Mouse (Mus musculus) cerebral cortex, adult 2 months (tissue): Measurements from ENCODE around the gene Sh3gl1.

Experiments used
- WGBS: fragments of 180-500 bp; shearing (Covaris S2); methylation state at CpG from one replicate; pipeline ENCODE4 v1.1.7; 2018; 5-methylcytosine and 5-hydroxymethylcytosine counted together

The Sh3gl1 gene

DNA sequence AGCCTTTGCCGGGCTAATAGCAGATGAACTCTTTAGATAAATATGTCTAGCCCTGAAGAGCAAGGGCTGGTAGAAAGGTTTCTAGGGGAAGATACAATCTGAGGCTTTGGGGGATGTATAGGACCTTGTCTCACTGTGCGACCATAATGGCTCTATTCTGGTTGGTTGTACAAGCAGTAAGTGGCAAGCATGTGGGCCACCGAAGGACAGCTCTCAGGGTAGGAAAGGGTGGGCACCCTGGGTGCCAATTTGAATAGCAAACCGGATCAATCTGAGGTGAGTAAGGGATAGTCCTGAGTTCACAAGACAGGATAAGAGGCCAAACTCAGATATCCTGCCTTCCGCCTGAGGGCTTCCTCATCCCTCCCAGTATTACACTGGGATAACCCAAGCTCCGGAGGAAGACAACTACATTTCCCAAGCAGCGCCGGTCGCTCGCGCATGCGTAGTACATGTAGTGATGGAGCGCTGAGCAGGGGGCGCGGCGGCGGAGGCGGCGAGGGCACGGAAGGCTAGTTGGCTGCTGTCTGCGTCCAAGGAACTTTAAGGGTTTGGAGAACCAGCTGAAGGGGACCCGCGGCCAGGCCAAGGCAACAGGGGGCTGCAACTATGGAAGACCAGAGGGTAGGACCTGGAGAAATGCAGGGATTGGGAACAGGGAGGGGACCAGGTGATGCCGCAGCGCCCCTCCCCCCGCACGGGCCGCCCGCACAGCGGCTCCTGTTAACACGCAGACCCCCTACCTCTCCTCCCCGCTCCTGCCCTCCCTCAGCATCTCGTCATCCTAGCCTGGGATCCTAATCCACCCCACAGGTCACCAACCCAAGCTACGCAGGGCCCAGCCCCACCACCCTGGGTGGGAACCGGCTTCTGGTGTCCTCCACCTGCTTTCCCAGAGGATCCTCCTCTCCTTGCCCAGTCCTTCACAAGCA lies 50.1 kb downstream of the Sh3gl1 start, which contains the start of gene Fsd1:
Gene Fsd1 (plus strand): TSS at position 480 of the 932 bp plus-strand sequence.
- WGBS: 6% methylated on average over 35 of the region's 35 CpGs

DNA sequence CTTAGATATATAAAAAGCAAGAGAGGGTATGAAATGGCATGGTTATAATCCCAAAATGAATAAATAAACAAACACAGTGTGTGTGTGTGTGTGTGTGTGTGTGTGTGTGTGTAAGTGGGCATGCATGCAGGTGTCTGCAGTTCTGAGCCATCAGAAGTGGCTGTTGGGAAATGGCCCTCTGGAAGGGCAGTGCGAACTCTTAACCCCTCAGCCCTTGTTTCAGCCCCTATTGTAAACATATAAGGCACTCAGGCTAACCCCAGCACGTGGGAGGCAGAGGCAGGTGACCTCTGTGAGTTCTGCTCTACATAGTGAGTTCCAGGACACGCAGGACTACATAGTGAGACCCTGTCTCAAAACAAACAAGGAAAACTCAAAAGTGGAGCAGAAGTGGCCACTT lies 59.1 kb downstream of the Sh3gl1 start:
- 67% methylated on average over 3 of the region's 3 CpGs for WGBS

DNA sequence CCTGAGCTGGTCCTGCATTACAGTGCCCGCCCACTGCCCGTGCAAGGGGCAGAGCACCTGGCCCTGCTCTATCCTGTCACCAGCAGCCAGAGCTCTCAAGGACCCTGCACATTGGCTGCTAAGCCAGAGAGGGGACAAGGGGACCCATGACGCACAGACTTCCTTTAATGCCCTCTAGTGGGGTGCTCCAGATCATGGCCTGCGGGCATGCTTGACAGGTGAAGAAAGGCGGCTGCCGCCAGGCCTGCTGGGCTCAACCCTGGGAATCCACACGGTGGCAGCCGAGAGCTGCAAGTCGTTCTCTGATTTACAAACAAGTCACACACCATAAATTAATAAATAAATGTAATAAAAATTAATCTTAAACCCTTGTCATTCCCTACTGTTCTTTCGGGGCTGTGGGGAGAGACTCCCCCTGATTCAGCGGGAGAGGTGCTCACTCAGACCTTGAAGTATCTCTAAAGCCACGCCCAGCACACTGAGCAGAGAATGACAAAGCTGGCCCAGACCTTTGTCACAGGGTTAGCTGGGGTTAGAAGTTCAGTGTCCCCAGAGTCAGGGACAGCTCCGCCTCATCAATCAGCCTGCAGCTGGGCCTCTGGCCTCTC lies 60.1 kb downstream of the Sh3gl1 start:
- WGBS: 20% methylated on average over 13 of the region's 13 CpGs

DNA sequence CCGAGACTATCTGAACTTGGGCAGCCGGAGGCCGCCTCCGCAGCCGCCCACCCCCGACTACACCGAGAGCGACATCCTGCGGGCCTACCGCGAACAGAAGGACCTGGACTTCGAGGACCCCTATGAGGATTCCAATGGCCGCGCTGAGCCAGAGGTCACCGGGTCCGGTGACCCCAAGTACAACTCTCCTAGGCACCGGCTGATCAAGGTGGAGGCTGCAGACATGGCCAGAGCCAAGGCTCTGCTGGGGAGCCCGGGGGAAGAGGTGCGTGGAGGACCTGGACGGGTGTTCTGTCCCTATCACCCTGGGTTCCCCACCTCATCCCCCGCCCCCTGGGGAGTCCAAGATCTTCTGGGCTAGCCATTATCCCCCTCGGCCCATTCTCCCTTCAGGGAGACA lies 65.0 kb downstream of the Sh3gl1 start:
- WGBS: 36% methylated on average over 22 of the region's 22 CpGs

DNA sequence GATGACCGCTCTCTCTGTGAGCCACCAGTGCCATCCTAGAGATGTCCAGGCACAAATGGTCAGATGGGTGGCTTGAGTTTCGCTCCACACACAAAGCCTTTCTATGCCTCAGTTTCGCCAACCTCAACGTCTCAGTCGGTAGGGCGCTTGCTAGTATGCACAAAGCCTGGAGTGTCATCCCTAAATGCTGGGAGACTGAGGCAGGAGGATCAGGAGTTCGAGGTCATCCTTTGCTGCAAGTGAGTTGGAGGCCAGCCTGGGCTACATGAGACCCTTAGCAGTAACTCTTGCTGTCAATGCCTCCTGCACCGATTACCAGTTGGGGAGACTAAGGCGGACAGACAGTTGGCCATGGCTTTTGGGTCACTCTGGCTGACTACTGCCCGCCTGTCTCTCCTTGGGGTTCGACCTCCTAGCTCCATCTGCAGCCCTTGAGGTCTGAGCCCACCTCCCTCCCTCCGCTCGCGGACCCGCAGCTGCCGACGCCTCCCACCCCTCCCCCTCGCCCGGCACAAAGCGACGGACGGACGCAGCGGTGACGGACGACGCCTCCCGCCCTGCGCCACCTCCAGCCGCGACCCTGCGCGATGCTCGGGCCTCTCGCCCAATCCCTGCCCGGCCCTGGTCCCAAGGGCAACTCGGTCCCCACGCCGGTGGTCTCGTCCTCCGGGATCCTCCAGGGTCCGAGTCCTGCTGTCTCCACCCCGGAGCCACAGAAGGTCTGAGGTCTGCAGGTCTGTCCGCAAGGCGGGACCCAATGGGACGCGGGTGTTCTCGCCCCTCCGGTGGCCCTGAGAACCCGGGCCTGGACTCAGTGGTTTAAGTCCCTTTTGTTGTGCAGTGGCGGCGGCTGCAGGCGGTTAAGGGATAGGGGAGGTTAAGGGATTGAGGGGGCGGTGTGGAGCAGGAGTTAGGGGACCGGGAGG lies 66.2 kb downstream of the Sh3gl1 start, which contains the start of gene Shd:
Gene Shd (plus strand): TSS at position 502 of the 926 bp plus-strand sequence.
- 8% methylated on average over 54 of the region's 55 CpGs for WGBS

DNA sequence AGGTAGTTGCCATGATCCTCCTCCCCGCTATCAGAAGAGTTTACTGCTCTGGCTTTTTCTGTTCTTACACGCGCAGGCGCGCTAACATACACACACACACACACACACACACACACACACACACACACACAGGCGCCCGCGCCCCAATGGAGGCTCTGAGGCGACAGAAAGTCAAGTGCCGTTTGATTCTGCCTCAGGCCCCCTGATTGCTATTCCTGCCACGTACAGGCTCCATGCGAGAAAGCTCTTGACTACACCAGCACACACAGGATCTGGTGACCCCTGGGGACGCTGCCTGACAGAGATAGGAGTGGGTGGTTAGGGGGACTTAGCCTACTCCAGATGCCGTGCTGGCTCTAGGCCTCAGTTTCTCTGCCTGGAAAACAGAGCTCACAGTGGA lies 66.9 kb downstream of the Sh3gl1 start:
- 40% methylated on average over 14 of the region's 14 CpGs for WGBS

DNA sequence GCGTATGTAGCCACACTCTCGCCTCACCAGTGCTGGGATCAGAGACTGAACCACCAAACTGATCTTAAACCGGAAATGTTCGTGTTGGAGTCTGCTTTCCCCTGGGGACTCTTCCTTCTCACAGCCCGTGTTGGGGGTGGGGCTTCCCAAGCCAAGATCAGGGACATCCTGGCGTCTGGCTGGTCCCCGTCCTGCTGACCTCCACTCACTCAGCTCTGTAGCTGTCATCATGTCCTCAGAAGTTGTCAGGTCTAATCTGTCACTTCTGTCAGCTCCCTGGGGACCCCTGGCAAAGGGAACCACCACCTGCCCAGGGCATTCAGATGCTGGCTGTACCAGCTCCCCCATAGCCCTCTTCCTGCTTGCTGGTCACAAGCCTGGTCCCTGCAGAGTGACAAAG lies 68.2 kb downstream of the Sh3gl1 start:
- WGBS: 82% methylated on average over 7 of the region's 7 CpGs

DNA sequence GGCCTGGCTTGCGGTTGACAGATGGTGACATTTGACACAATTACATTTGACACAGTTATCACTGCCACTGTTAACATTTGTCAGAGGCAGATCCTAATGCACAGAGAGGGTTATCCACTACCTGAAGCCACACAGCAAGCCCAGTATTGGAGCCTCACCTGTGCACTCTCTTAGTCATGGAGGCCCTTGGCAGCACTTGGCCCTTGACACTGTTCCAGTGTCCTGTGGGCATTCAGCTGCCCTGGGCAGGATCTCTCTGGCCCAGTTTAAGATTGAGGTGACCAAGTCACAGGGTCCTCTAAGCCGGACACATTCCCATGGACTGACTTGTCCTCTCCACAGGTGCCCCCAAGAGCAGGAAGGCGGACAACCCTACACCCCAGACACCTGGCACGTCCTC lies 69.2 kb downstream of the Sh3gl1 start:
- WGBS: 95% methylated on average over 4 of the region's 4 CpGs
